9 mouse cellular contexts compared by ENCODE assay signal in the genomic region with DNA sequence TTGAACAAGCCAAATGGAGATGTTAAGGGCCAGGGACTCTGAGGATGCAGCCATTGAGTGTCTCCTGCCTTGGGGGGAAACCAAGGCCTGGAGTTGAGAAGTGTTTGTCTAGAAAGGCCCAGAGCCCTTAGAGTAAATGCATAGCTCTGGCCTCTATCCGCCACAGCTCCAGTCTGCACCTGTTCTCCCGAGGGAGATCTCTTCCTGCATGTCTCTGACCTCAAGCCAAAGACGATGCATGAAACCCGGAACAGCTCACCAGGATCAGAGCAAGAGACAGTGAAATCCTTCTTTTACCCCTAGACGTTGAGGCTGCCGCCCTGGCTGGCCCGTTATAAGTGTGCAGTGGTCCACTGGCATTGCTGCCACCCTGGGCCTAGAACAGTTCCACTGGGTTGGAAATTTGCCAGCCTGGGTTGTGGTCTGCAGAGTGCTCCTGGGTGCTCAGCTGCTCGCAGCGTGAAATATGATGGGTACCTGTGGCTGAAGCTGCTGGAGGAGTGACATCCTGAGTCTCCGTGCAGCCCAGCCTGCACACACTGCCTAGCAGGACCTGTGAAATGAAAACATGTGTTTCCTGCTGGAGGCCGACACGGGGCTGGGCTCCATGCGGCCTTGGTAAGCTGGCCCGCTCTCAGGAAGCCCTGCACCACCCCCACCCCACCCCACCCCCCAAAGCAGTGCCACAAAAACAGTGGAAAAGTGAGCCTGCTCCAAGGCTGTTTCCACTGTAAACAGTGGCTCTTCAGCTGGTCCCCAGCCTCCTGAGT.
A peak's percentile ranks its signal among the peaks of the same experiment; 100 is the strongest.
DNase-seq lines count a peak whose midpoint lies in the region; ATAC-seq and TF ChIP-seq lines count a peak whose summit lies in the region.
"Had no signal": no experiment of that assay in that cellular context is flagged by ENCODE, and none has a peak within 500 bp of the region (broad histone marks: within the 10 kb centered on the region; RNA-seq: fewer than 3 reads in every experiment).

No protein-coding gene starts in this region.

- H3K36me3 ChIP-seq in liver, embryonic 13.5 days = peaks cover 19% of the 10 kb centered on the region
- 0 out of 2 replicates have a peak, but pooled peaks cover 4% of the 10 kb centered on the region for H3K36me3 ChIP-seq in stomach, postnatal 0 days (ENCODE audit: control insufficient read depth, insufficient read depth, low read length)

- peak; percentile 47; the same call in 1 of the 2 replicates for ATAC-seq in liver, embryonic 13.5 days (ENCODE audit: low read depth)
- ATAC-seq in stomach, postnatal 0 days (ENCODE audit: low FRiP score, low TSS enrichment) = no peak
- ATAC-seq in erythroblast, adult 5-6 weeks (replicated peaks; ENCODE audit: low FRiP score, poor library complexity, severe bottlenecking) = no peak

- no peak for TF ChIP-seq EP300 in stomach, postnatal 0 days (optimal IDR thresholded peaks at IDR 0.05)

- no peaks in the 10 kb centered on the region for H3K9me3 ChIP-seq in liver, embryonic 13.5 days (replicated peaks)
- H3K9me3 ChIP-seq in stomach, postnatal 0 days (ENCODE audit: control insufficient read depth, low read length) = no peaks in the 10 kb centered on the region

- intact Hi-C loops in gastrocnemius, adult 2 months (cut with DNase I) = no loop called here

- DNase-seq in gastrocnemius, adult 2 months = peak; percentile 62
- no peak for DNase-seq in gastrocnemius, postnatal 10 days
- peak; percentile 39 for DNase-seq in MN1 (ENCODE audit: low spot score)
- DNase-seq in forelimb bud, embryonic 11.5 days (ENCODE audit: low read depth, low spot score) = peak; percentile 66
- DNase-seq in liver, embryonic 13.5 days = no peak
- no peak for DNase-seq in stomach, postnatal 0 days (ENCODE audit: low spot score)
- DNase-seq in layer of hippocampus, postnatal 10 days (ENCODE audit: low spot score in 2 of 2) = no peak

- peak overlapping the region; percentile 3; the same call in 1 of the 2 replicates for H3K4me3 ChIP-seq in gastrocnemius, adult 2 months
- H3K4me3 ChIP-seq in liver, embryonic 13.5 days (replicated peaks) = no peak overlapping the region
- no peak overlapping the region for H3K4me3 ChIP-seq in stomach, postnatal 0 days (ENCODE audit: low read depth, low read length)

- WGBS in liver, embryonic 13.5 days (ENCODE audit: insufficient replicate concordance) = 43% methylated on average over 14 of the region's 14 CpGs
- 41% methylated on average over 14 of the region's 14 CpGs for WGBS in stomach, postnatal 0 days

- H3K27me3 ChIP-seq in liver, embryonic 13.5 days = no peaks in the 10 kb centered on the region
- no peaks in the 10 kb centered on the region for H3K27me3 ChIP-seq in stomach, postnatal 0 days (ENCODE audit: control insufficient read depth, insufficient read depth, low read length)

- H3K4me2 ChIP-seq in liver, embryonic 13.5 days = no peak overlapping the region
- H3K4me2 ChIP-seq in stomach, postnatal 0 days (replicated peaks; ENCODE audit: low read depth) = no peak overlapping the region

- peak overlapping the region; percentile 81 for H3K27ac ChIP-seq in gastrocnemius, adult 2 months
- peak overlapping the region; percentile 27; the same call in 1 of the 2 replicates for H3K27ac ChIP-seq in liver, embryonic 13.5 days
- 0 out of 2 replicates have a peak overlapping the region, but pooled peaks have one; percentile 9 for H3K27ac ChIP-seq in stomach, postnatal 0 days (replicated peaks)
- H3K27ac ChIP-seq: kidney, postnatal 0 days had no signal

- H3K9ac ChIP-seq in liver, embryonic 13.5 days = no peak overlapping the region
- H3K9ac ChIP-seq in stomach, postnatal 0 days (ENCODE audit: low read length) = no peak overlapping the region

- H3K4me1 ChIP-seq in liver, embryonic 13.5 days (replicated peaks) = peaks cover 35% of the 10 kb centered on the region
- H3K4me1 ChIP-seq in stomach, postnatal 0 days (replicated peaks; ENCODE audit: control insufficient read depth, insufficient read depth) = no peaks in the 10 kb centered on the region; the same call in 1 of the 2 replicates

- no peak for TF ChIP-seq CTCF in gastrocnemius, adult 2 months (IDR thresholded peaks at IDR 0.05)
- TF ChIP-seq CTCF in stomach, postnatal 0 days (IDR thresholded peaks at IDR 0.05; ENCODE audit: low read depth) = no peak

Comparison
In these comparisons a context has a peak if more than half of its experiments do, and no peak if none do; other contexts are left out.
1. DNase-seq: peak in gastrocnemius, adult 2 months (single experiment), MN1 (single experiment) and forelimb bud, embryonic 11.5 days (single experiment); none in gastrocnemius, postnatal 10 days (single experiment), liver, embryonic 13.5 days (single experiment), stomach, postnatal 0 days (single experiment) and layer of hippocampus, postnatal 10 days (0 of 2).
2. H3K27ac ChIP-seq: peak in every context shown above with its lines; median percentile 81 in gastrocnemius, adult 2 months; 27 in liver, embryonic 13.5 days; 9 in stomach, postnatal 0 days.